ENCODE assay signal across 8 mouse cellular contexts in genomic region chr2:20965361-20965760, GRCm38 (mm10). TPM values are rescaled to one million over a fixed set of nuclear protein-coding genes. Genes with fewer than 3 reads are reported as not detected.
A peak's percentile ranks its signal among the peaks of the same experiment; 100 is the strongest.
DNase-seq lines count a peak whose midpoint lies in the region; ATAC-seq lines count a peak whose summit lies in the region.

No protein-coding gene starts in this region.

- H3K36me3 ChIP-seq in heart, embryonic 15.5 days = no peaks in the 10 kb centered on the region
- H3K36me3 ChIP-seq in embryonic facial prominence, embryonic 12.5 days = no peaks in the 10 kb centered on the region
- H3K36me3 ChIP-seq in hindbrain, embryonic 11.5 days (ENCODE audit: control insufficient read depth, insufficient read depth, low read length) = no peaks in the 10 kb centered on the region
- H3K36me3 ChIP-seq in midbrain, embryonic 12.5 days = no peaks in the 10 kb centered on the region

- H3K27me3 ChIP-seq in heart, embryonic 15.5 days = no peaks in the 10 kb centered on the region
- H3K27me3 ChIP-seq in embryonic facial prominence, embryonic 12.5 days = no peaks in the 10 kb centered on the region
- H3K27me3 ChIP-seq in hindbrain, embryonic 11.5 days (ENCODE audit: control insufficient read depth, insufficient read depth, low read length) = no peaks in the 10 kb centered on the region
- H3K27me3 ChIP-seq in midbrain, embryonic 12.5 days = no peaks in the 10 kb centered on the region

- H3K4me1 ChIP-seq in heart, embryonic 15.5 days (replicated peaks) = peaks cover 45% of the 10 kb centered on the region
- H3K4me1 ChIP-seq in embryonic facial prominence, embryonic 12.5 days = peaks cover 37% of the 10 kb centered on the region
- H3K4me1 ChIP-seq in hindbrain, embryonic 11.5 days (replicated peaks; ENCODE audit: control insufficient read depth, insufficient read depth, low read length) = peaks cover 9% of the 10 kb centered on the region
- H3K4me1 ChIP-seq in midbrain, embryonic 12.5 days = peaks cover 47% of the 10 kb centered on the region

- peak overlapping the region; percentile 97 for H3K4me3 ChIP-seq in heart, embryonic 15.5 days
- peak overlapping the region; percentile 85; the same call in 1 of the 2 replicates for H3K4me3 ChIP-seq in embryonic facial prominence, embryonic 12.5 days
- H3K4me3 ChIP-seq in hindbrain, embryonic 11.5 days (ENCODE audit: low read depth, low read length) = peak overlapping the region; percentile 91
- H3K4me3 ChIP-seq in midbrain, embryonic 12.5 days = peak overlapping the region; percentile 99

- DNase-seq in heart, postnatal 25 days (ENCODE audit: low spot score) = no peak
- no peak for DNase-seq in hindbrain, embryonic 11.5 days (ENCODE audit: low spot score)
- no peak for DNase-seq in embryo, embryonic 10.5 days (ENCODE audit: low spot score)
- DNase-seq in ovary, adult 18-20 months (ENCODE audit: low spot score) = no peak

- peak overlapping the region; percentile 75 for H3K4me2 ChIP-seq in heart, embryonic 15.5 days
- peak overlapping the region; percentile 83 for H3K4me2 ChIP-seq in embryonic facial prominence, embryonic 12.5 days (replicated peaks)
- peak overlapping the region; percentile 89 for H3K4me2 ChIP-seq in hindbrain, embryonic 11.5 days (replicated peaks; ENCODE audit: low read depth, low read length)
- H3K4me2 ChIP-seq in midbrain, embryonic 12.5 days (replicated peaks) = peak overlapping the region; percentile 72

- no peaks in the 10 kb centered on the region for H3K9me3 ChIP-seq in heart, embryonic 15.5 days (replicated peaks)
- no peaks in the 10 kb centered on the region for H3K9me3 ChIP-seq in embryonic facial prominence, embryonic 12.5 days
- H3K9me3 ChIP-seq in hindbrain, embryonic 11.5 days (ENCODE audit: control insufficient read depth, low read length) = no peaks in the 10 kb centered on the region
- no peaks in the 10 kb centered on the region for H3K9me3 ChIP-seq in midbrain, embryonic 12.5 days

- ATAC-seq in heart, embryonic 15.5 days (replicated peaks; ENCODE audit: insufficient number of reproducible peaks, insufficient read depth, low FRiP score, low read depth) = no peak
- ATAC-seq in embryonic facial prominence, embryonic 12.5 days (ENCODE audit: insufficient number of reproducible peaks, insufficient read depth, low FRiP score, low TSS enrichment) = no peak
- no peak for ATAC-seq in hindbrain, embryonic 11.5 days (ENCODE audit: low FRiP score)
- ATAC-seq in midbrain, embryonic 12.5 days (ENCODE audit: low FRiP score, low read depth) = no peak
- ATAC-seq in activated CD4-positive, CD25-positive, alpha-beta regulatory T cell, adult 4 months = no peak

- H3K9ac ChIP-seq in heart, embryonic 15.5 days = no peak overlapping the region
- no peak overlapping the region for H3K9ac ChIP-seq in embryonic facial prominence, embryonic 12.5 days
- H3K9ac ChIP-seq in hindbrain, embryonic 11.5 days (ENCODE audit: low read depth, low read length) = no peak overlapping the region
- peak overlapping the region; percentile 99; the same call in 1 of the 2 replicates for H3K9ac ChIP-seq in midbrain, embryonic 12.5 days (replicated peaks)

- intact Hi-C loops in heart, postnatal 25 days (cut with DNase I) = loop anchor here (5.0 to 10.0 kb wide), 2 partner anchors 237 to 241 kb away; no protein-coding TSS in a partner anchor

- 73% methylated on average over 3 of the region's 3 CpGs for WGBS in heart, embryonic 15.5 days
- 88% methylated on average over 3 of the region's 3 CpGs for WGBS in embryonic facial prominence, embryonic 12.5 days
- 69% methylated on average over 3 of the region's 3 CpGs for WGBS in hindbrain, embryonic 11.5 days
- WGBS in midbrain, embryonic 12.5 days = 81% methylated on average over 3 of the region's 3 CpGs

- H3K27ac ChIP-seq in heart, embryonic 15.5 days = no peak overlapping the region
- no peak overlapping the region for H3K27ac ChIP-seq in embryonic facial prominence, embryonic 12.5 days
- no peak overlapping the region for H3K27ac ChIP-seq in hindbrain, embryonic 11.5 days (ENCODE audit: low read depth, low read length)
- no peak overlapping the region for H3K27ac ChIP-seq in midbrain, embryonic 12.5 days (replicated peaks)

RNA-seq across cellular contexts. Expression of gene Arhgap21, which starts 3.3 kb away (rescaled TPM):
- 16.7 and 17.2 TPM in 2 replicates for polyA plus RNA-seq in heart, embryonic 15.5 days (2015; fragmentation: Nextera tagmentation; extraction: Ambion mirVana)
- 10 to 100 TPM; 70.6 to 77.9 TPM for total RNA-seq in heart, postnatal 25 days (2021)
- polyA plus RNA-seq in embryonic facial prominence, embryonic 12.5 days (2016; fragmentation: Nextera tagmentation; extraction: Ambion mirVana) = 15.9 and 21.7 TPM in 2 replicates
- 56.8 and 69.4 TPM in 2 replicates for polyA plus RNA-seq in hindbrain, embryonic 11.5 days (2014; fragmentation: Nextera tagmentation; extraction: Ambion mirVana)
- polyA plus RNA-seq in midbrain, embryonic 12.5 days (2016; fragmentation: Nextera tagmentation; extraction: Ambion mirVana) = 67.8 and 75.0 TPM in 2 replicates
- 1 to 10 TPM; 2.0 to 4.2 TPM for polyA plus RNA-seq in activated CD4-positive, CD25-positive, alpha-beta regulatory T cell, adult 4 months (2017; shearing (Covaris generic))
